Mouse (Mus musculus) urinary bladder, postnatal 4 days (tissue): ENCODE measurements around the gene Wnt11.

Experiments used
- DNase-seq, 2 experiments: peaks; one replicate each; pipeline ENCODE4 v3.0.0; 2021 to 2022; ENCODE audit warnings: low spot score in 2 of 2

Wnt11 gene

DNA sequence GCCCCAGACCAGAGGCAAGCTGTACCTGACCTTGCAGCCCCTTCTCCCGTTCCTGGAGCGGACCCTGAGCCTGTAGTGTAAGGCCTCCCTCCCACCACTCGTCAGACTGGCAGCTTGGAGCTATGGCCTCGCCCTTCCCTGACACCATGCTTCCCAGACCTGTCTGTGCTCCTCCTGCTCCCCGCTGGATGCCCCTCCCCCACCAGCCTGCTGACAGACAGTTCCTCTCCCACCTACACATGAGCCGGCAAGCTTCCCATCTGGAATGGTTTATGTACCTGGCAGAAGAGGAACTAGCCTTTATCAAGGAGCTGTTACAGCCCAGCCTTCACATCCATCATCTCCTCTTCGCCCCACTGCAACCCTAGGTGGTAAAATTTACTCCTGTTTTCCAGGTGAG is 6.0 kb upstream of the Wnt11 start:
- no peak for DNase-seq

- no peak for DNase-seq
These were observed 3.6 kb upstream of the Wnt11 start for GRCm38 (mm10) chr7:98831290-98831689.

- DNase-seq, result no peak
These were observed 868 bp downstream of the Wnt11 start for GRCm38 (mm10) chr7:98835519-98836441.

GRCm38 (mm10) chr7:98836646-98837045 is 1.7 kb downstream of the Wnt11 start:
- peak in 1 of 2 experiments; percentile 82 for DNase-seq

DNA sequence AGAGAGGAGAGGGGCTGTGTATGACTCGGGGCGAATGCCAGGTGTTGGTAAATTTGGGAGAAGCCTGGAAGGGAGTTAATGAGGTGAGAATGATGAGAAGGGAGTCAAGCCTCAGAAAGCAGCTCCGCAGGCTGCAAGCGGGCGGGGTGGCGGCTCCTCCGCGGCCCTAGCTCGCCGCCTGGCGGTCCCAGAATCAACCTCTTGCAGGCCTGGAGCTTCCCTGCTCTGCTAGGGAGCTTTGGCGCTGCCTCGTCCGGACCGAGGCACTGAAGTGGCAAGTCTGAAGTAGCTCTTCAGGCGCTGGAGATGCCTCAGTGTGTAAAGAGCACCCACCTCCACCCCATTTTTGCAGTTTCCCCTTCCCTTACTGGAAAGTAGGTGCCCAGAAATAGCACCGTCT is 3.0 kb downstream of the Wnt11 start:
- DNase-seq, result peak; percentile 79 to 85

DNA sequence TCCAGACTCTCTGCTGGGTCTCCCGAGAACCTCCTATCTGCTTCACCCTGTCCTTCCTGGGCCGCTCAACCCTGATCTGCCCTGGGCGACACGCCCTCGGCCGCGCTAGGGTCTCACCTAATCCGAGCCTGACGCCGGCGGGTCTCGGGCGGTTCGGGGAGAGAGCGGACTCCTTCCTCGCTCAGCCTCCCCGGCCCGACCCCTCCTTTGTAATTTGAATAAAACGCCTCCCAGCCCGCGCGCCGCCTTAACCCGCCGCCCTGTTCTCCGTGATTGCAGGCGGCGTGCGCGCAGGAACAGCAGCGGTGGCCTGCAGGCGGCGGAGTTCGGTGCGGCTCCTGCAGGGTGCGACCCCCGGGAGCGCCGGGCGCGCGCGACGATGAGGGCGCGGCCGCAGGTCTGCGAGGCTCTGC is 3.8 kb downstream of the Wnt11 start:
- DNase-seq, result peak; percentile 57 to 71

DNA sequence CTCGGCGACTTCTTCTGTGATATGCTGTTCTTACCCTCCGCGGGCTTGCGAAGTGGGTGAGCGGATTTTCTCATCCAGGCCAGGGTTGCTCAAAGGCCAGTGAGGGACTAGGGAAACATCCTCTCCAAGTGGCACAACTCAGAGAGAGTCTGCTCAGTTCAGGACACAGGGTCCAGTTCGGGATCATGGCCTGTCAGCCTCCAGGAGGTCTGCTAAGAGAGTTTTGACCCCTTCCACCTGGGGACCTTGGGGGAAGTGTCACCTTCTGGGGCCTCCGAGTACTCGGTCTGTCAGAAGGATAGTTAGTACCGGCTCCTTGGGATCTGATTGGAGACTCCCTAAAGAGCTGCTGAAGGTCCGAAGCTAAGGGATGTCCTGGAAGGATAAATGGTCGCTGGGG is 4.4 kb downstream of the Wnt11 start:
- no peak for DNase-seq

GRCm38 (mm10) chr7:98840771-98841170 is 5.9 kb downstream of the Wnt11 start:
- DNase-seq, result no peak

GRCm38 (mm10) chr7:98841802-98842201 is 6.9 kb downstream of the Wnt11 start:
- DNase-seq, result no peak

DNA sequence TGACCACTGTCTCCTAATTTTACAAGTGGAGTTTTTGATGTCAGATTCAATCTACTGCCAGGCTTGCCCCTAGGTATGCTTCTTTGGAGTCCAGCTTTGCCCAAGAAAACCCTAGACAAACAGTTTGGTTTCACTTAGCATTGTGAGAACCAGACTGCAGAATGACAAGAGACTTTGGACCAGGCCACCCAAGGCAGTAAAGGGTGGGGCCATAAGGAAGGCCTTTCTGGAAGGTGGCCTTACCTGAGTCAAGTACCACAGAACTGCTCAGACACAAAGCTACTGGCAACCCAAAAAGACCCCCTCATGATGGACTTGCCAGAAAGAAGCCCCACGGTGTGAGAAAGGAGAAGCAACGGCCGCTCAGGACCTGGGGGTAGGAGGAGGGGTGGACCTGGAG is 8.1 kb downstream of the Wnt11 start:
- DNase-seq, result no peak

GRCm38 (mm10) chr7:98843649-98844048 is 8.7 kb downstream of the Wnt11 start:
- DNase-seq, result no peak

- DNase-seq, result no peak
These were observed 14.2 kb downstream of the Wnt11 start for GRCm38 (mm10) chr7:98848899-98849640.

DNA sequence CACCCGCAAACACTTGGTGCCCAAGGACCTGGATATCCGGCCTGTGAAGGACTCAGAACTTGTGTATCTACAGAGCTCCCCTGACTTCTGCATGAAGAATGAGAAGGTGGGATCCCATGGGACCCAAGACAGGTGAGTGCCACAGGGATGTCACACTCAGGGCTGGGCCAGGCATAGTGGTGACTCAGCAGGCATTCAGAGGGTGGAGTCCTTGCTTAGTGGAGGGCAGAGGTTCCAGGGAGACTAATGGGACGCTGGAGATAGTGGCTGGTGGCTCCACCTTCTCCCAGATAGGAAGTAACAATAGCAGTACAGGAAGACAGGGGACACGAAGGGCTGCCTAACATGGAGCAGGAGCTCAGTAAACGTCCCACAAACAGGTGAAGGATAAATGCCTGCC is 15.5 kb downstream of the Wnt11 start:
- DNase-seq, result no peak

DNA sequence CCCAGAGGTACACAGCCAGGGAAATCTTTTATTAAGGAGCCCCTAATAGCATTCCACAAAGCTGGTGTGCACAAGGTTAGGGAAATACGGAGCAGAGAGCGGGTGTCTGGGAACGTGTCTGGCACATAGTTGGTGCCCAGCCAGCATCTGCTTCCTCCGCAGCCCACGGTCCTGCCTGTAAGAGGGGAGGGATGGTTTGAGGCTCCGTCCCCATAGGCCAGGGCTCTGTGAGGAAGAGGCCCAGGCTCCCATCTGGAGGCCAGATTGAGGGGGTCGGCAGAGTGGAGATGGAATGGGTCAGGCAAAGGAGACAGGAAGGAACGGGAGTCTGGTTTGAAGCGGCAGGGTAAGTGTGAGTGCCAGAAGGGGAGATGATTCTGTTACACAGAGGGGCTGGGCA is 16.3 kb downstream of the Wnt11 start:
- no peak for DNase-seq

- DNase-seq, result no peak
These were observed 18.2 kb downstream of the Wnt11 start for GRCm38 (mm10) chr7:98852950-98853650.

DNA sequence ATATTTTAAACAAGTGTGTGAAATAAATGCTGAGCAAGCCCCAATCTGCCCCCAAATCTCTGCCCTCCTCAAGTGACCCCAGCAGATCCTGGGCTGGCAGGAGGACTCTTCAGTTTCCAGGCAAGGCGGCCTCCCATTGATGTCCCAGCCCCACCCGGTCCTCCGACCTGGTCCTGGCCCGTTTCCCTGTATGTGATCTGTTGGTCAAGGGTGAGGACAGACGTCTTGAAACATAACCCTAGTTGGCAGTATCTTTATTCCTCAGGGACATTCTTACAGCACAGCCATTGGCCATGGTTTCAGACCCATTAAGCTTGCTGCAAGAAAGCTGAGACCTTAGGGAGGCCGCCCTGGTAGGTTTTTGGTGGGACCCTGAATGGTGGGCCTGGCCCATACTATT is 18.9 kb downstream of the Wnt11 start:
- DNase-seq, result no peak

GRCm38 (mm10) chr7:98855388-98855787 is 20.5 kb downstream of the Wnt11 start:
- no peak for DNase-seq

- no peak for DNase-seq
These were observed 21.2 kb downstream of the Wnt11 start for GRCm38 (mm10) chr7:98856128-98856527.

DNA sequence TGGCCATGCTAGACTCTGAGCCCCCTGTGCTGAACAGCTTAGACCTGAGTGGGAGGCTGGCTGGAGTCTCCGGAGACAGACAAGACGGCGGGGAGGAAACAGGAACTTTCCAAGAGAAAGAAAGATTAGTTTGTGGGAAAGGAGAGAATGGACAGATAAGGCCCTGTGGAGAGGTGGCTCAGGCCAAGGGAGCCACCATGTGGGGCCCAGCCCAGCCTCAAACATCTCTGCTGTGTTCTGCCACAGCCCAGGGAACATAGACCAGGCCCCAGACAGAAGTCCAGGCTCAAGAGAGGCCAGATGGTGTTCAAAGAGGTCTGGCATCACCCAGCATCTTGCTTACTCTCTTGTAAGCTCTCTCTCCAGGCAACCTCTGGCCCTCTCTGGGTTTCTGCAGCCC is 22.2 kb downstream of the Wnt11 start:
- DNase-seq, result no peak

- DNase-seq, result no peak
These were observed 26.1 kb downstream of the Wnt11 start for GRCm38 (mm10) chr7:98861002-98861401.

DNA sequence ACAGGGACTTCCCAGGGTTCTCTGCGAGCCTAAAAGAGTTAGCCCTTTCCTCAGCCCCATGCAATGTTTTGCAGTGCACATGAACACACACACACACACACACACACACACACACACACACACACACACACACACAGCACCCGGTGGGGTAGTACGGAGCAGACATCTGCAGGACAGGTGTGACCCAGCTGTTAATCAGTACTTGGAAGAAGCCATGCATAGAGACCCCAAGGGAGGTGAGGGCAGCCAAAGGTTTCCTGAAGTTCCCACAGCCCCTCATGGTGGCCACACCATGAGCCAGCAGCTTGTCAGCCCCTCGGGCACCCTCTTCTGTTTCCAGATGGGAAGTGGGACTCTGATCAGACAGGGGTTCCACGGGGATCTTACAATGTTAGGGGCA is 28.1 kb downstream of the Wnt11 start:
- no peak for DNase-seq

GRCm38 (mm10) chr7:98863969-98864718 is 29.2 kb downstream of the Wnt11 start:
- DNase-seq, result no peak
